Mouse (Mus musculus) WW6 (cell line): ENCODE results near the gene Bcl2l14.

Experiments used
- DNase-seq: peaks from one replicate; pipeline ENCODE4 v3.0.0-alpha.2; 2013; ENCODE audit warnings: low read depth, low spot score

Gene Bcl2l14

GRCm38 (mm10) chr6:134402914-134403683 is 7.0 kb downstream of the Bcl2l14 start:
- peak; percentile 89 for DNase-seq

- DNase-seq, result no peak
Measured at GRCm38 (mm10) chr6:134403684-134404070, 7.6 kb downstream of the Bcl2l14 start.

- DNase-seq, result no peak
Measured at GRCm38 (mm10) chr6:134407226-134407625, 11.1 kb downstream of the Bcl2l14 start.

GRCm38 (mm10) chr6:134413706-134414531 is 17.8 kb downstream of the Bcl2l14 start:
- no peak for DNase-seq

GRCm38 (mm10) chr6:134414532-134414883 is 18.4 kb downstream of the Bcl2l14 start:
- DNase-seq, result no peak

GRCm38 (mm10) chr6:134416556-134417105 is 20.5 kb downstream of the Bcl2l14 start:
- no peak for DNase-seq

DNA sequence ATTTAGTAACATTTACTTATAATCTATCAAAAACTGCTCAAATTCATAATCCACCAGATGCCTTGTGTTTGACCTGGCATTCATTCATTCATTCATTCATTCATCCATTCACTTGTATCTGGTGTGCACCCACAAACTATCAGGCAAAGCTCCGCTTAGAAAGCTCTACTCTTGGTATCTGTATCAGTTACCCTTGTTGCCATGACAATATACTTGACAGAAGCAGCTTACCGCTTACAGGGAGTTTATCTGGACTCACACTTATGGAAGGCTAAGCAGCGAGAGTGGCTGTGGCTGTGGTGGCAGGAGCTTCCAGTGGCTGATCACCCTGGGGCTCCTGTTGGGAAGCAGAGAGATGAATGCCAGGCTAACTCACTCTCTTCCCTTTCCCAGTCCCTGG is 21.8 kb downstream of the Bcl2l14 start:
- DNase-seq, result no peak

- DNase-seq, result no peak
Measured at GRCm38 (mm10) chr6:134420375-134420774, 24.3 kb downstream of the Bcl2l14 start.

- no peak for DNase-seq
Measured at GRCm38 (mm10) chr6:134421921-134422320, 25.8 kb downstream of the Bcl2l14 start.

- DNase-seq, result peak; percentile 67
Measured at GRCm38 (mm10) chr6:134425216-134425717, 29.1 kb downstream of the Bcl2l14 start.

GRCm38 (mm10) chr6:134427165-134427564 is 31.0 kb downstream of the Bcl2l14 start:
- no peak for DNase-seq

- no peak for DNase-seq
Measured at GRCm38 (mm10) chr6:134428455-134428854, 32.3 kb downstream of the Bcl2l14 start.

GRCm38 (mm10) chr6:134430161-134430799 is 34.2 kb downstream of the Bcl2l14 start:
- DNase-seq, result no peak

- no peak for DNase-seq
Measured at GRCm38 (mm10) chr6:134431583-134431982, 35.5 kb downstream of the Bcl2l14 start.

GRCm38 (mm10) chr6:134433281-134433680 is 37.2 kb downstream of the Bcl2l14 start:
- DNase-seq, result no peak

- DNase-seq, result no peak
Measured at GRCm38 (mm10) chr6:134434044-134434443, 37.9 kb downstream of the Bcl2l14 start.

- DNase-seq, result no peak
Measured at GRCm38 (mm10) chr6:134434866-134435390, 38.8 kb downstream of the Bcl2l14 start.

DNA sequence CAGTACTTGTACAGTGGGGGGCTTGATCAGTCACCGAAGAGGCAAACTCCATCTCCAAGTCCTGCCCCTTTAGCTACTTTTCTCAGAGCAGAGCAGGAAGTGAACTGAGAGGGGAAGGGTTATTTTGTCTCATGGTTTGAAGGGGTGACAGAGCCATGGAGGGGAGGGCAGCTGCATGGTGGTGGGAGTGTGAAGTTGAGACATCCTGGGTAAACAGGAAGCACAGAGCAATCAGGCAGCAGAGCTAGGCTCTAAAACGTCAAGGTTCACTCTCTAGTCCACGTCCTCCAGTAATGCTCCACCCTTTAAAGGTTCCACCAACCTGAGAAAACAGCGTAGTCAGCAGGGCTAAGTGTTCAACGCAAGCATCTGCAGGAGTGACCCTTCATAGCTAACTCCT is 40.8 kb downstream of the Bcl2l14 start:
- DNase-seq, result no peak

DNA sequence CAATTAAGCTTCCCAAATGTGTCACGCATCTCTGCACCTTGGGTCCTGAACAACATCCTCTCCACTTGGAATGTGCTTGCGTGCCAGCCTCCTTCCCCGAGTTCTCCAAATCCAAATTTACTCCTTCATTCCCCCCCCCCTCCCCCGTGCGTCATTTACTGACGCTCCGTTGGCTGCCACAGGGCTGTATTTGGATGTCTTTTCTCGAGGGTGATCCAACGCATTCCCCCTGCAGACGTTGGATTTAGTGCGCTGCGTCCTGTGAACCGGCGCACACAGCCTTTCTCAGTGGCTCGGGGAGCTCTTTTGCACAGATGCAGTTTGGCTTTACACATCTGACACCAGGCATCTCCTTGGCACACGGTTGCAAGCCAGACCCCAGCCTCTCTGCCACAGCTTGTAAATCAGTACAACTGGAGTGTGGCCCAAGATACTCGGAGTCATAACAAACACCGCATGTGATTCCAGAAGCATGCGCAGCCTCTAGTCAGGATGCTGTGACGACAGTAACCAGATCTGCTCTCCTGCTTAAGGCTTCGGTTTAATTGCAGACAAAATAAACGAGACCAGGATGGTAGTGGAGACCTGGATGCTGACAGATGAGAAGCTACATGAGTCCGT is 43.4 kb downstream of the Bcl2l14 start:
- DNase-seq, result no peak

GRCm38 (mm10) chr6:134440023-134440422 is 43.9 kb downstream of the Bcl2l14 start:
- no peak for DNase-seq

DNA sequence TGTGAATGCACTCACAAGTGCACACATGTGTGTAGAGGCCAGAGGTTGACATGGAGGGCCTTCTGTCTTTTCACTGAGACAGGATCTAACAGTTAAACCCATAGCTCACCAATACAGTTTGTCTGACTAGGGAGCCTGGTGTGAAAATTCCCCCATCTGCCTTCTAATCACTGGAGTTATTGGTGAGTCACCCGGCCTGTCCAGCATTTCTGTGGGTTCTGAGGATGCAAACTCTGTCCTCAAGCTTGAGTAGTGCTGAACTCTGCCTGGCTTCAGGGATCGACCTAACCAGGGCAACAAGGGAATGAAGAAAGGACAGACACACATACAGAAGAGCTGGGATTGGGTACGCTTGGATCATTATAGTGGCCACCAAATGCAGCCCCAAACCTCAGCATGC is 45.6 kb downstream of the Bcl2l14 start:
- no peak for DNase-seq
